Mouse (Mus musculus) c-Kit-positive CD71-positive TER-119-positive erythroid progenitor cells, embryonic 14.5 days (primary cell): ENCODE measurements around the gene Mcm6.

Source experiments
- DNase-seq: peaks from one replicate; pipeline ENCODE4 v3.0.0-alpha.2; 2013; ENCODE audit warnings: low spot score

Gene Mcm6

DNA sequence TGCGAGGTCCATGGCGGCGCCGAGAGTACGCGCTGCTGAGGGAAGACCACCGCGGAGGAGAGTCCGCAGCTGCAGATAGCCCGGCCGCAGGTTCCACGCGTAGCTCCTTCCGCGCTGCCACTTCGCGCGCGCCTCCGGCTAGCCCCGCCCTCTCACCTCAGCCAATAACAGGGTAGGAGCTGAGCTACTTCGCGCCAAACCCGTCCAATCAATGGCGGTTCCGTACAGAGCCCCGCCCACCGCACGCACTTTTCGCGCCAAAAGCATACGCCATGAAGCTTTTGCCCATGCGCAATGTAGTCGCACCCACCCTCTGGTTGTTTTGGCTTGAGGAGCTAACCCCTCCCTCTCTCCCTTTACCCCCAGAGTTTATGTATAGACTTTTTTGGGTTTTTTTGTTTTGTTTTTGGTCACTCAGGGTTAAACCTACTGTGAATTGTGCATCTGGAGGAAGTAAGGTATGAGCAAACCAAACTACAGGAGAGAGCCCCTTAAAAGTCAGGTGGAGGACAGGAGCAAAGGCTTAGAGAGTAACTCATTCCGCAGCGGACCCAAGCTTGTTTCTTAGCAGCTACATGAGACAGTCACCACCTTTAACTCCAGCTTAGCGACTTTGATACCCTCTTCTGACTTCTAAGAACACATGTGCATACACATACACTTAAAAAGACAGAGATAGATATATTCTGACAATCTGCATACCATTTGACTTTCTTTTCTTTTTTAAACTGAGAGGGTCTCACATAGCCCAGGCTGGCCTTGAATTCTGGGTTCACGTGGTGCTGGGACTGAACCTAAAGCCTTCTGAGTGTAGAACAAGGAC lies at the start of gene Mcm6:
TSS of gene Mcm6 (minus strand) at position 111 of the 823 bp plus-strand sequence.
- peak; percentile 96 for DNase-seq

- no peak for DNase-seq
These were observed 47.4 kb upstream of the Mcm6 start for GRCm38 (mm10) chr1:128406846-128407245.

- DNase-seq = no peak
These were observed 46.2 kb upstream of the Mcm6 start for GRCm38 (mm10) chr1:128405675-128406074.

DNA sequence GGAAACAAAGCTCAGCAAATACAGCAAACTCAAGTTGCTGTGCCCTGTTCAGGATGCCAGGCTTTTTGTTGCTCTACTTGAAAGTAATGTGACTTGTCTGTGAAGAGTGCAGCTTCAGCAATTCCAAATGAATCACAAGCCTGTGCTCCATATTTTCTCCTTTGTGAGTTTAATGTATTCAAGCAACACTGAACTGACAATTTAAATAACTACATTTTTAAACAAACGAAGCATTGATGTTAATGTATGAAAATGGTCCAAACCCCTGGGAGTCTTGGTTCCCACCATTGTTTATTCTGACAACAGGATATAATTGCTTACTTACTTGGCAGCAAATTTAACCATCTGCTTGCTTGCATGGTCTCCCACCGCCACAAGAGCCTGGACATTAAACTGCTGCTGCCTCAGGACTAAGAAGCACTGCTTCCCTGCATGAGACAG lies 45.6 kb upstream of the Mcm6 start:
- no peak for DNase-seq

GRCm38 (mm10) chr1:128400926-128401325 lies 41.5 kb upstream of the Mcm6 start:
- no peak for DNase-seq

- DNase-seq = no peak
These were observed 40.8 kb upstream of the Mcm6 start for GRCm38 (mm10) chr1:128399941-128400915.

- DNase-seq = no peak
These were observed 39.4 kb upstream of the Mcm6 start for GRCm38 (mm10) chr1:128398738-128399445.

DNA sequence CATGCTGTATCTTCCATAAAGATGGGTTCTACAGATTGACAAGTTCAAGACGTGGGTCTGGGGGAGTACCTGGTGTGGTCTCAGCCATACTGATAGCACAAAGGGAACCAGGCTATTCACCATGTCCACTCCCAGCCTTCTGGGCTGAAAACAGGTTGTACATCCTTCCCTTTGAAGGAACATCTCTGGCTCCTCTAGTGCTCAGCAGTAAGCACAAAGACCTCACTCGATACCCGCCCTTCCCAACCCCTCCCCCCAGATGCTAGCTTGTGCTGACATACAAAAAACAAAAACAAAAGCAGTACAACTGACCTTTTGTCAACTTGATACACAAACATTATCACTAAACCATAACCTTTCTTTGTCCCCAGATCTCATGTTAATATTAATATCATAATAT lies 35.2 kb upstream of the Mcm6 start:
- no peak for DNase-seq

DNA sequence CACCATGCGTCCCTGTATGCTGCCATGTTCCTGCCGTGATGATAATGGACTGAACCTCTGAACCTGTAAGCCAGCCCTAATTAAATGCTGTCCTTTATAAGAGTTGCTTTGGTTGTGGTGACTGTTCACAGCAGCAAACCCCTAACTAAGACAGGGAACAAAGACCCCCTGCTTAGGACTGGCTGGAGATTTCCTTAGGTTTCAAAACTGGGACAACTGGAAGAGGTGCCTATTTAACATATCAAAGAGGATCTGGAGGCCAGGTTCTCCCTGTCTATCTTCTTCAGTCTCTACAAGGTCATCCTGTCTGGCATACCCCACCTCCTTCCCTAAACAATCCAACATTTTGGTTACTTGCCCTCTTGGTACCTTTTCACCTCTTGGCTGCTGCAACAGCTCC lies 32.9 kb upstream of the Mcm6 start:
- no peak for DNase-seq

- DNase-seq = no peak
These were observed 27.0 kb upstream of the Mcm6 start for GRCm38 (mm10) chr1:128386487-128386886.

DNA sequence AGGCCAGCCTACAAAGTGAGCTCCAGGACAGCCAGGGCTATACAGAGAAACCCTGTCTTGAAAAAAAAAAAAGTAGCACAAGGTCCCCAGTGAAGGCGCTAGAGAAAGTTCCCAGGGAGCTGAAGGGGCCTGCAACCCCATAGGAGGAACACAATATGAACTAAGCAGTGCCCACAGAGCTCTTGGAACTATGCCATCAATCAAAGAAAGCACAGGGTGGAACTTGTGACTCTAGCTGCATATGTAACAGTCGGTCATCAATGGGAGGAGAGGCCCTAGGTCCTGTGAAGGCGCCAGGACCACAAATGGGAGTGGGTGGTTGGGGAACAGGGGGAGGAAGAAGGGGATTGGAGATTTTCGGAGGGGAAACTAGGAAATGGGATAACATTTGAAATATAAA lies 17.4 kb upstream of the Mcm6 start:
- no peak for DNase-seq

- no peak for DNase-seq
These were observed 12.8 kb upstream of the Mcm6 start for GRCm38 (mm10) chr1:128372143-128372860.

DNA sequence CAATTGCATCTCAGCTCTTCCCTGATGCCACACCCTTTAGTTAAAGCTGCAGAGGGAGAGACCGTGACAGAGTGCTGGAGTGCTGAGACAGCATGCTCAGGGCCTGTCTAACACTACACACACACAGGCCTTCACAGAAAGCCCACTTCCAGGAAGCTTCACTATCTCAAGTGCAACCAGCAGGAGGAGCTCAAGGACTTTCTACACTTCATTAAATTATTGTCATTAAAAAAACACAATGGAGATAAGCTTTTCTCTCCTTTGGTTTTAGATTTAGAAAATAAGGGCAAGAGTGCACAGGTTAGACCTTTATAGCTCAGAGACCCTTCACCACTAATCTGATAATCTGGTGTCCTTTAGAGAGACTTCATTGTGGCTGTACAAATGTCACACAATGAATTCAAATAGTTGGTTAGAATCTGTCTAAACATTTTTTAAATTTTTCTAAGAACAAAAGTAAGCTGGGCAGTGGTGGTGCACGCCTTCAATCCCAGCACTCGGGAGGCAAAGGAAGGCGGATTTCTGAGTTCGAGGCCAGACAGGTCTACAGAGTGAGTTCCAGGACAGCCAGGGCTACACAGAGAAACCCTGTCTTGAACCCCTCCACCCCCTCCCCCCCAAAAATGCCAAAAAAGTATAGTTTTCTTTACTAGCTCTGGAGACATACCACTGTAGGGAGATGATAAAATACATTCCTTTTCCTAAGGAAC lies 9.4 kb upstream of the Mcm6 start:
- DNase-seq = peak; percentile 68

- no peak for DNase-seq
These were observed 1.1 kb upstream of the Mcm6 start for GRCm38 (mm10) chr1:128360601-128361000.

DNA sequence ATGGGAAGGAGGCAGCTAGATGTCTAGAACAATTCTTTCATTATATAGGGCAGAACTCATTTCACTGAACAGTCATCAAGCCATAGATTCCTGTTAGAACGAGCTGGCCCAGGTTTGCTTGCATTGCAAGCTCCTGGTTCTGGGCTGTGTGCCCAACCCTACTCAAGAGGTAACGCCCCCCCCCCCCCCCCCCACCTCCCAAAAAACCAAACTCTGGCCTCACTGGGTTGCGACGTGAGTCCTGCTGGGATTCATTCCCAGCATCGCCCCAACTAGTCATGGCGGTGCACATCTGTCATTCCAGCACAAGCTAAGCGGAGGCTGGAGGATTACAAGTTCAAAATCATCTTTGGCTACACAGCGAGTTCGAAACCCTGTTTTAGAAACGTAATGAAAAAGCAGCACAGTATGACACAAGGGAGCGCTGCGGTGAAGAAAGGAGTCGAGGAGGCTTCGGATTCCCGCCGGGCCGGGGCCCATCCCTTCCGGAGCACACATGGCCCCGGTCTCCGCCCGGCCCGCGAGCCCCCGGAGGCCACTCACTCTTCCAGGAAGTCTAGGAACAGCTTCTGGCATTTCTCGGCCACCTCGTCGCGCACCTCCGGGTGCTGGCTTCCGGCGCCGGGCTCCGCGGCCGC lies 429 bp downstream of the Mcm6 start:
- DNase-seq = no peak

DNA sequence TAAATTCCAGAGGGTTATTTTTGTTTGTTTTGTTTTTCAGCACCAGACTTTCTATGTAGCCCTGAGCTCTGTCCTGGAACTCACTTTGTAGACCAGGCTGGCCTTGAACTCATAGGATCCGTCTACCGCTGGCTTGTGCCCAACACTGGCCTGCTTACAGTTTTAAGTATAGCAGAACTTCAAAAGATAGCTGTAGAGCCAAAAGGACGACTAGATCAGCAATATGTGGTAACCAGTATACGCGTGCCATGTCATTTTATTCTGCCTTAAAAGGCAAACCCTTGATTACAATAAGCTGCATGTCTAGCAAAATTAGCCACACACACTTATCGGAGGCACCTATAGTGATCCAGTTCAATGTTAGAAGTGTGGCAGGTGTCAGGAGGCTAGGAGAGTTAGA lies 1.2 kb downstream of the Mcm6 start:
- DNase-seq = peak; percentile 23

GRCm38 (mm10) chr1:128357452-128357851 lies 2.0 kb downstream of the Mcm6 start:
- DNase-seq = peak; percentile 48

DNA sequence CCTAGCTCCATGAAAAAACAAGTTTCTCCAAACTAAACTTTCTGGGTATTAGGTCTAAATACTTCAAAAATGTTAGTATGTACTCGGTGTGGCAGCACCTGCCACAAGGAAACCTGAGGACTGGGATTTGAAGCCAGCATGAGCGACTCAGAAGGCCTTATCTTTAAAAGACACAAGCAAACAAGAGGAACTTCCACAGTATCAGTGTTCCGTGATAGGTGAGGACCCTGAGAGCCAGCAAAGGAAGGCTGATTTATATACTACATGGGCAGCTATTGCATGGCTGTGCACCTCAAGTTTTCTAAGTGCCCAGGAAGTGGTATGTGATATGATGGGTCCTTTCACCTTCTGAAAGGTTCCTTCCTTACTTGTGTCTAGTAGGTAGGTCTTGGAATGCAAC lies 6.4 kb downstream of the Mcm6 start:
- no peak for DNase-seq

DNA sequence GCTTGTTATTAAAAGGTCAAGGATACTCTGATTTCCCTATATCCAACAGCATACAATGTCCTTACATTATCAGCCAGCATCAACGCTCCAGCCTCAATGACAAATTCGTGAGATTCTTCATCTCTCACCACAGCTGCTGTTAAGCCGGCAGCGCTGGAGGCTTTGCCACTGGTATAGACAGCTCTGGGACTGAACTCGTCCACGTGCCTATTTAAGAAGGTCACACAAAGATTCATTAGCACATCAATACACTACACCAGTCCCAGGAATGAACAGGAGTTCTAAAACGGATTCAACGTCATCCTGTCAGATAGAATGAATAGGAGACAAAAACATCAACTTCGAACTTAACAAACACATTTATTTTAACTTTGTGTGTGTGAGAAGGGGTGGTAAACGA lies 15.2 kb downstream of the Mcm6 start:
- no peak for DNase-seq

- no peak for DNase-seq
These were observed 21.6 kb downstream of the Mcm6 start for GRCm38 (mm10) chr1:128337708-128338320.
